Mouse (Mus musculus) C2C12 (cell line): Measurements from ENCODE around the gene 4930516K23Rik. TPM values are rescaled to one million over a fixed set of nuclear protein-coding genes. Genes with fewer than 3 reads are reported as not detected.

Experiments used
- H3K27me3 ChIP-seq: one replicate; pipeline ENCODE4 v1.6.1; 2011; ENCODE audit not compliant: control insufficient read depth, insufficient read depth, insufficient read length
- H3K36me3 ChIP-seq: one replicate; pipeline ENCODE4 v1.6.1; 2011; ENCODE audit not compliant: control insufficient read depth, insufficient read depth
- H3K4me3 ChIP-seq: one replicate; pipeline ENCODE4 v1.5.1; 2011; ENCODE audit warnings: mild to moderate bottlenecking, control low read depth; ENCODE audit not compliant: poor library complexity, insufficient read depth, severe bottlenecking
- H3K79me2 ChIP-seq: one replicate; pipeline ENCODE4 v1.6.1; 2011; ENCODE audit not compliant: control insufficient read depth, insufficient read depth
- H3K79me3 ChIP-seq: one replicate; pipeline ENCODE4 v1.6.1; 2011; ENCODE audit warnings: low read depth, control low read depth
- H3ac ChIP-seq: one replicate; pipeline ENCODE3; 2011; ENCODE audit warnings: low read depth; ENCODE audit not compliant: control insufficient read depth, insufficient read length
- CEBPB ChIP-seq: IDR thresholded peaks from one replicate; pipeline ENCODE4 v1.6.1; 2011; ENCODE audit warnings: low read depth, mild to moderate bottlenecking, control low read depth, moderate library complexity
- CTCF ChIP-seq: IDR thresholded peaks from one replicate; pipeline ENCODE4 v1.5.1; 2011; ENCODE audit not compliant: control insufficient read depth, insufficient read depth, insufficient read length
- FOSL1 ChIP-seq: IDR thresholded peaks from one replicate; pipeline ENCODE4 v1.8.0; 2011; ENCODE audit warnings: mild to moderate bottlenecking, low read length; ENCODE audit not compliant: poor library complexity, insufficient read depth, severe bottlenecking
- MAX ChIP-seq: IDR thresholded peaks from one replicate; pipeline ENCODE4 v1.6.1; 2011; ENCODE audit warnings: mild to moderate bottlenecking, control low read depth
- MYOD1 ChIP-seq: IDR thresholded peaks from one replicate; pipeline ENCODE4 v1.6.1; 2011; ENCODE audit warnings: low read depth; ENCODE audit not compliant: control insufficient read depth, insufficient read length
- MYOG ChIP-seq: IDR thresholded peaks from one replicate; pipeline ENCODE4 v1.6.1; 2011; ENCODE audit not compliant: control insufficient read depth, insufficient read length; ENCODE audit errors: extremely low read depth
- USF1 ChIP-seq: IDR thresholded peaks from one replicate; pipeline ENCODE4 v1.6.1; 2011; ENCODE audit warnings: low read depth, mild to moderate bottlenecking, control low read depth, moderate library complexity
- polyA plus RNA-seq: library from polyadenylated mRNA; unstranded; fragments of >200 nt; fragmentation: generic; extraction: Trizol; gene quantifications from one replicate; pipeline ENCODE4 v1.2.1, GENCODE M21; 2012; ENCODE audit warnings: missing spikeins

Gene 4930516K23Rik
- polyA plus RNA-seq, 1 experiment, result not detected

DNA sequence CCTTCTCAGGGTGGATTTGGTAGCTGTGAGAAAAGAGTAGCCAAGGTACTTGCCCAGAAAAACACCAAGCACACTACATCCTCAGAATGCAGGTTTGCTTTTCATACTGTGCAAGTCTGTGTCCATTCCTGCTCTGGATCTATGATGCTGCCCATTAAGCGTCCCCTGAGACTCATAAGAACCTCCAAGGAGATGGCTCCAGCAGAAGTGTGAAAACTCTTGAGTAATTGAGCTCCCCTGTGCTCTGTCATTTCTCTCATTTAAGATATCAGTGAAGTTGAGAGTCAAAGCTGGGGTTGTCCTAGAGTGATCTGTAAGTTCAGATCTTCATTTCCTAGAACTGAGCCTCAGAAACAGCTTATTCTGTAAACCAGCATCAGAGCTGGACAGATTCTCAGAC lies 8.7 kb downstream of the 4930516K23Rik start, which contains the start of gene Olfr642:
Gene Olfr642, minus strand, starts transcription at position 101 of the 400 bp plus-strand sequence.
- TF ChIP-seq CEBPB (no peak), MYOG (no peak), MYOD1 (no peak), CTCF (no peak), FOSL1 (no peak), MAX (no peak), USF1 (no peak)
- Histone ChIP-seq H3K4me3 (no peak within 1 kb of the TSS), H3K79me2 (no peaks in the 10 kb centered on the region), H3K27me3 (no peaks in the 10 kb centered on the region), H3K36me3 (no peaks in the 10 kb centered on the region), H3K79me3 (no peaks in the 10 kb centered on the region), H3ac (no peak within 1 kb of the TSS)

GRCm38 (mm10) chr7:104050745-104051144 lies 10.5 kb downstream of the 4930516K23Rik start:
- Histone ChIP-seq H3K27me3 (no peaks in the 10 kb centered on the region), H3K79me2 (no peaks in the 10 kb centered on the region), H3K4me3 (no peak overlapping the region), H3K36me3 (no peaks in the 10 kb centered on the region), H3ac (no peak overlapping the region), H3K79me3 (no peaks in the 10 kb centered on the region)
- TF ChIP-seq MAX, result no peak
- no peak for TF ChIP-seq USF1
- TF ChIP-seq CTCF, result no peak
- TF ChIP-seq MYOD1, result no peak
- no peak for TF ChIP-seq CEBPB
- no peak for TF ChIP-seq MYOG
- TF ChIP-seq FOSL1, result no peak

DNA sequence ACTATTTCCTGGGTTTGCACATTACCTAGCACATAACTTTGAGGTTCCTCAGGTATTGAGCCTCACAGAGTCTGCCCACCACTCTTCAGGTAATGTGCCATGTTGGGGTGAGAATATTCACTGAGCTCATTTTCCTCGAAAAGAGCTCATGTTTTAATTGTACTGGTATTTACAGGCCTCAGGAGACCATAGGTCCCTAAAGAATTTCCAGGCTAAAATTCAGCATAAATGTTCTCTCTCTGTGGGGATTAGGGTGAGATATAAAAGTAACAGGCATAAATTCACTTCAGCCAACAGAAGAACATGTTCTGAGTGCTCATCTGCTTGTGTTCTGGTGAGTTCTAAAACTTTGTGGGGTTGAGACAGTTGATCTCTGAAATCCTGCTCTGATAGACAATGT lies 26.1 kb downstream of the 4930516K23Rik start, which contains the start of gene Olfr641:
Gene Olfr641, plus strand, starts transcription at position 301 of the 400 bp plus-strand sequence.
- no peaks in the 10 kb centered on the region for H3K79me2 ChIP-seq
- H3ac ChIP-seq, result no peak within 1 kb of the TSS
- no peak within 1 kb of the TSS for H3K4me3 ChIP-seq
- H3K27me3 ChIP-seq, result no peaks in the 10 kb centered on the region
- no peak for TF ChIP-seq MYOG
- no peak for TF ChIP-seq CTCF
- no peak for TF ChIP-seq USF1
- no peak for TF ChIP-seq CEBPB
- no peak for TF ChIP-seq MAX
- TF ChIP-seq FOSL1, result no peak
- TF ChIP-seq MYOD1, result no peak
- no peaks in the 10 kb centered on the region for H3K36me3 ChIP-seq
- no peaks in the 10 kb centered on the region for H3K79me3 ChIP-seq

DNA sequence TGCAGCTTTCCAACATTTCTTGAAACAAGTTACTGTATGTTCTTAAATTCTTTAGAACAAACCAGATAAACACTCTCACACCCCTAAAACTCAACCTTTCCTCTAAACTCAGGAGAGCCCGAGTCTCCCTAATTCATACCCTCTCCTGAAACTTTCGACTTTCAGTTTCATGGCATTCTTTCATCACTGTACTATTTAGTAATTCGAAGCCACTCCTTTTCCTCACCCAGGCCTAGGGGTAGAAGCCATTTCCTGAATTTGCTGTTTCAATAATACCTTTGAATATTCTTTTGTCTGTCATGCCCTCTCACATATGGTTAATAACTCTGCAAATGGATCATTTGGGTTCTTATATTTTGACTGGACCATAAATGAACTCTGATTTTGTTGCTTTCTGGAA lies 34.3 kb downstream of the 4930516K23Rik start:
- no peaks in the 10 kb centered on the region for H3K36me3 ChIP-seq
- H3K4me3 ChIP-seq, result no peak overlapping the region
- no peaks in the 10 kb centered on the region for H3K27me3 ChIP-seq
- no peaks in the 10 kb centered on the region for H3K79me3 ChIP-seq
- no peak for TF ChIP-seq MYOD1
- no peak for TF ChIP-seq MYOG
- H3K79me2 ChIP-seq, result no peaks in the 10 kb centered on the region
- no peak overlapping the region for H3ac ChIP-seq

DNA sequence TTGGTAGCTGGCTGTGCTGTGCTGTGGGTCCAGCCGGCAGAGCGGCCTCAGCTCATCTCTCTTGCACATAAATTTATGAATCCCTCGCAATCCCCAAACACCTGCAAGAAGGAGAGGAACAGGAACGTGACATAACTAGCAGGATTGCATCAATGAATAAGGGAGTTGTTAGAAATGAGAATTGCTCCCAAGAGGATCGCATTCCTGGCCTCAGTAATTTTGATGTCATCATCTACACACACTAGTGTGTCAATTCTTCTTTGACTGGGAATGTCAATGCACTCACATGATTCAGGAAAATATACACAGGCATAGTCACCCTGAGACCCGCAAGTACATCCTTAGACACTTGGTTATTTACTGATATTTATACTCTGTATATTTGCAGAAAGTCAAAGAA lies 35.8 kb downstream of the 4930516K23Rik start, which contains the start of gene Olfr640:
Gene Olfr640, minus strand, starts transcription at position 101 of the 400 bp plus-strand sequence.
- Histone ChIP-seq H3K27me3 (no peaks in the 10 kb centered on the region), H3K36me3 (no peaks in the 10 kb centered on the region), H3K79me3 (no peaks in the 10 kb centered on the region), H3ac (no peak within 1 kb of the TSS), H3K4me3 (no peak within 1 kb of the TSS), H3K79me2 (no peaks in the 10 kb centered on the region)
- TF ChIP-seq MAX (no peak), CTCF (no peak), FOSL1 (no peak), CEBPB (no peak), MYOG (no peak), MYOD1 (no peak), USF1 (no peak)

GRCm38 (mm10) chr7:104021651-104022050 lies 39.6 kb downstream of the 4930516K23Rik start:
- H3K4me3 ChIP-seq, result no peak overlapping the region
- H3K36me3 ChIP-seq, result no peaks in the 10 kb centered on the region
- no peaks in the 10 kb centered on the region for H3K79me2 ChIP-seq
- H3K27me3 ChIP-seq, result no peaks in the 10 kb centered on the region
- H3K79me3 ChIP-seq, result no peaks in the 10 kb centered on the region
- TF ChIP-seq CTCF (no peak), CEBPB (no peak), MYOG (no peak), USF1 (no peak), FOSL1 (no peak)
- H3ac ChIP-seq, result no peak overlapping the region
